8 mouse cellular contexts compared by ENCODE assay signal in the genomic region with DNA sequence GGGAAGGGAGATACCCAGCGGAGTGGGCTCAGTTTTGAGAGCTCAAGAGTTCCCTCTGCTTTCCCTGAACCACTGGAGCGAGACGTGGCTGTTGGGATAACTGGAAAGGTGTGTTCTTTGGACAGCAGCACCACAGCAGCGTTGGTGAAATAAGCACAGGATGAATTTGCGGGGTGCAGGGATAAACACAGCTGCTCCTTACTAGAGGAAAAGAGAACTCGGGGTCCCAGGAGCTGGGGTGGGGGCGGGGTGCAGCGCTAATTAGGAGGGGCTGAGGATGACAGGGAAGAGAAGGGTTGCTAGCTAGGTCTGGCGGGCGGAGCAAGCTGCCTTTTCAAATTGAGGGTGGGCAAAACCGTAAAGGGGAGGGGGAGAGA.
A peak's percentile ranks its signal among the peaks of the same experiment; 100 is the strongest.
DNase-seq lines count a peak whose midpoint lies in the region; ATAC-seq and TF ChIP-seq lines count a peak whose summit lies in the region.

No protein-coding gene starts in this region.

- 0 out of 2 replicates have a peak overlapping the region, but pooled peaks have one; percentile 23 for H3K9ac ChIP-seq in kidney, embryonic 14.5 days (ENCODE audit: low read depth, low read length)
- H3K9ac ChIP-seq in forebrain, postnatal 0 days, result peak overlapping the region; percentile 57
- H3K9ac ChIP-seq in midbrain, embryonic 11.5 days (ENCODE audit: low read length), result peak overlapping the region; percentile 48; the same call in 1 of the 2 replicates

- no peaks in the 10 kb centered on the region for H3K36me3 ChIP-seq in kidney, embryonic 14.5 days (ENCODE audit: control insufficient read depth, insufficient read depth, low read length)
- H3K36me3 ChIP-seq in embryonic facial prominence, embryonic 10.5 days (replicated peaks), result no peaks in the 10 kb centered on the region
- no peaks in the 10 kb centered on the region for H3K36me3 ChIP-seq in forebrain, postnatal 0 days (ENCODE audit: insufficient read depth)
- no peaks in the 10 kb centered on the region for H3K36me3 ChIP-seq in midbrain, embryonic 11.5 days (ENCODE audit: control insufficient read depth, insufficient read depth, low read length)

- DNase-seq in kidney, adult 9 months, result no peak
- DNase-seq in embryonic facial prominence, embryonic 10.5 days (ENCODE audit: low spot score), result no peak
- DNase-seq in forebrain, postnatal 0 days, result no peak
- no peak for DNase-seq in midbrain, embryonic 11.5 days (ENCODE audit: low spot score, missing footprints)
- no peak for DNase-seq in cerebellum, adult 11 months
- no peak for DNase-seq in cerebellum, adult 11-12 months

- peak overlapping the region; percentile 40 for H3K4me3 ChIP-seq in kidney, embryonic 14.5 days (ENCODE audit: low read length)
- H3K4me3 ChIP-seq in embryonic facial prominence, embryonic 10.5 days, result peak overlapping the region; percentile 60
- H3K4me3 ChIP-seq in forebrain, postnatal 0 days (ENCODE audit: low read depth, low read length), result peak overlapping the region; percentile 46
- H3K4me3 ChIP-seq in midbrain, embryonic 11.5 days (ENCODE audit: low read depth, low read length), result peak overlapping the region; percentile 38

- TF ChIP-seq CTCF in forebrain, postnatal 0 days (IDR thresholded peaks at IDR 0.05; ENCODE audit: low read depth), result no peak

- ATAC-seq in kidney, embryonic 14.5 days (ENCODE audit: low FRiP score, low TSS enrichment), result no peak
- peak; percentile 42 for ATAC-seq in forebrain, postnatal 0 days
- ATAC-seq in midbrain, embryonic 11.5 days (ENCODE audit: low FRiP score), result peak; percentile 56
- ATAC-seq in CD4-positive, CD25-positive, alpha-beta regulatory T cell, adult 4 months, result no peak

- peak overlapping the region; percentile 65 for H3K4me2 ChIP-seq in kidney, embryonic 14.5 days (replicated peaks; ENCODE audit: low read depth, low read length)
- peak overlapping the region; percentile 56 for H3K4me2 ChIP-seq in forebrain, postnatal 0 days (ENCODE audit: low read depth)
- peak overlapping the region; percentile 73 for H3K4me2 ChIP-seq in midbrain, embryonic 11.5 days

- 11% methylated on average over 11 of the region's 11 CpGs for WGBS in kidney, embryonic 14.5 days
- WGBS in embryonic facial prominence, embryonic 10.5 days, result 11% methylated on average over 11 of the region's 11 CpGs
- 17% methylated on average over 11 of the region's 11 CpGs for WGBS in forebrain, postnatal 0 days
- 11% methylated on average over 10 of the region's 11 CpGs for WGBS in midbrain, embryonic 11.5 days

- H3K9me3 ChIP-seq in kidney, embryonic 14.5 days (ENCODE audit: control insufficient read depth, low read length), result no peaks in the 10 kb centered on the region
- no peaks in the 10 kb centered on the region for H3K9me3 ChIP-seq in embryonic facial prominence, embryonic 10.5 days
- no peaks in the 10 kb centered on the region for H3K9me3 ChIP-seq in forebrain, postnatal 0 days (ENCODE audit: low read length)
- H3K9me3 ChIP-seq in midbrain, embryonic 11.5 days (ENCODE audit: control insufficient read depth, low read length), result no peaks in the 10 kb centered on the region

- peaks cover 16% of the 10 kb centered on the region; the same call in 1 of the 2 replicates for H3K27me3 ChIP-seq in kidney, embryonic 14.5 days (ENCODE audit: control insufficient read depth, insufficient read depth, low read length)
- peaks cover 99% of the 10 kb centered on the region for H3K27me3 ChIP-seq in embryonic facial prominence, embryonic 10.5 days (replicated peaks; ENCODE audit: low read depth, poor library complexity, severe bottlenecking)
- no peaks in the 10 kb centered on the region for H3K27me3 ChIP-seq in forebrain, postnatal 0 days (ENCODE audit: insufficient read depth, low read length)
- H3K27me3 ChIP-seq in midbrain, embryonic 11.5 days (ENCODE audit: control insufficient read depth, insufficient read depth, low read length), result peaks cover 32% of the 10 kb centered on the region

- no peak overlapping the region for H3K27ac ChIP-seq in kidney, embryonic 14.5 days (ENCODE audit: low read depth, low read length)
- no peak overlapping the region for H3K27ac ChIP-seq in embryonic facial prominence, embryonic 10.5 days (replicated peaks)
- peak overlapping the region; percentile 70 for H3K27ac ChIP-seq in forebrain, postnatal 0 days (ENCODE audit: low read depth, low read length)
- no peak overlapping the region for H3K27ac ChIP-seq in midbrain, embryonic 11.5 days (ENCODE audit: low read depth, low read length)

- no peaks in the 10 kb centered on the region for H3K4me1 ChIP-seq in kidney, embryonic 14.5 days (ENCODE audit: control insufficient read depth, insufficient read depth, low read length)
- H3K4me1 ChIP-seq in embryonic facial prominence, embryonic 10.5 days, result 0 out of 2 replicates have a peak, but pooled peaks cover 3% of the 10 kb centered on the region
- H3K4me1 ChIP-seq in forebrain, postnatal 0 days (ENCODE audit: insufficient read depth), result no peaks in the 10 kb centered on the region
- H3K4me1 ChIP-seq in midbrain, embryonic 11.5 days (ENCODE audit: control insufficient read depth, insufficient read depth, low read length), result no peaks in the 10 kb centered on the region

Comparison
In these comparisons a context has a peak if more than half of its experiments do, and no peak if none do; other contexts are left out.
1. ATAC-seq: peak in forebrain, postnatal 0 days (single experiment) and midbrain, embryonic 11.5 days (single experiment); none in kidney, embryonic 14.5 days (single experiment) and CD4-positive, CD25-positive, alpha-beta regulatory T cell, adult 4 months (single experiment).
2. Peak in every context shown above with its lines, with median percentiles within 50 percentile points of each other: H3K4me2 ChIP-seq, H3K4me3 ChIP-seq and H3K9ac ChIP-seq.